Mouse (Mus musculus): ENCODE measurements around the gene Zfp51. TPM values are rescaled to one million over a fixed set of nuclear protein-coding genes. Genes with fewer than 3 reads are reported as not detected.
"Not testable (repeated sequence)": the region's sequence is repeated elsewhere in the genome, so short reads cannot be mapped to it uniquely, and the experiment has no call there.

Zfp51 gene
- 13.1 and 14.4 TPM in 2 replicates for polyA plus RNA-seq (2015; fragmentation: Nextera tagmentation; extraction: Ambion mirVana)

GRCm38 (mm10) chr17:21450138-21450704 lies at the start of gene Zfp51:
TSS of gene Zfp51 (plus strand) at chr17:21450374.
- peak within 1 kb of the TSS; percentile 88 for H3K27ac ChIP-seq
- no peaks in the 10 kb centered on the region for H3K27me3 ChIP-seq (replicated peaks)
- ATAC-seq: peak; percentile 100
- H3K4me3 ChIP-seq (replicated peaks): peak within 1 kb of the TSS; percentile 51
- H3K4me1 ChIP-seq (replicated peaks): peaks cover 2% of the 10 kb centered on the region; the same call in 1 of the 2 replicates
- H3K4me2 ChIP-seq (replicated peaks): peak within 1 kb of the TSS; percentile 63
- no peaks in the 10 kb centered on the region for H3K36me3 ChIP-seq
- no peaks in the 10 kb centered on the region for H3K9me3 ChIP-seq
- under 1% methylated on average over 26 of the region's 26 CpGs for WGBS
- peak within 1 kb of the TSS; percentile 42 for H3K9ac ChIP-seq

- H3K4me3 ChIP-seq (replicated peaks): peak within 1 kb of the TSS; percentile 41
- ATAC-seq: peak; percentile 100
- no peaks in the 10 kb centered on the region for H3K9me3 ChIP-seq
- no peaks in the 10 kb centered on the region for H3K27me3 ChIP-seq (replicated peaks)
- H3K36me3 ChIP-seq: no peaks in the 10 kb centered on the region
- WGBS: under 1% methylated on average over 22 of the region's 22 CpGs
- 0 out of 2 replicates have a peak, but pooled peaks cover 2% of the 10 kb centered on the region for H3K4me1 ChIP-seq (replicated peaks)
- H3K4me2 ChIP-seq (replicated peaks): peak within 1 kb of the TSS; percentile 69
- H3K27ac ChIP-seq: peak within 1 kb of the TSS; percentile 72
- peak within 1 kb of the TSS; percentile 36 for H3K9ac ChIP-seq
Measured at GRCm38 (mm10) chr17:21422664-21423599, 27.2 kb upstream of the Zfp51 start, which contains the start of gene Zfp54. TSS of gene Zfp54 (plus strand) at chr17:21423227.

DNA sequence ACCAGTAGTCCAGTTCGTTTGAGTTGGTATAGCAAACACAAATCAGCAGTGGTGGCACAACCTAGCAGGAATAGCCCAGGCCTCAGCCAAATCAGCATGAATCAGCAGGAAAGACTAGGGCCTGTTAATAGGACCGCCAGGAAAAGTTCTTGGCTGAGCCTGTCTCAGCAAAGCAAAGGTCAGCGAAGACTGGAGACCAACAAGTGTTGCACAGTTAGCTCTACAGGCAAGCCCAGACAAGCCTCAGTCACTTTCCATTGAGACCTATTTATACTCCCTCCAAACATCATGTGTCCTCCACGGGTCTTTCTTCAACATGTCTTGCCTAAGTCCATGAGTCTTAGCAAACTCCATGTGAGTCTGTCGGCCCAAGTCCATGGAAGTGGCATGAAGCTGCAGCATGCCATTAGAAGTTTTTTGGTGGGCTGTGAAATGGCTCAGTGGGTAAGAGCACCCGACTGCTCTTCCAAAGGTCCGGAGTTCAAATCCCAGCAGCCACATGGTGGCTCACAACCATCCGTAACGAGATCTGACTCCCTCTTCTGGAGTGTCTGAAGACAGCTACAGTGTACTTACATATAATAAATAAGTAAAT lies 11.3 kb upstream of the Zfp51 start:
- not testable (repeated sequence) for H3K4me2 ChIP-seq (replicated peaks); H3K9ac ChIP-seq; H3K4me3 ChIP-seq (replicated peaks); ATAC-seq; H3K27me3 ChIP-seq (replicated peaks); H3K27ac ChIP-seq; H3K4me1 ChIP-seq (replicated peaks); H3K9me3 ChIP-seq; H3K36me3 ChIP-seq
- WGBS: 79% methylated on average over 9 of the region's 9 CpGs

DNA sequence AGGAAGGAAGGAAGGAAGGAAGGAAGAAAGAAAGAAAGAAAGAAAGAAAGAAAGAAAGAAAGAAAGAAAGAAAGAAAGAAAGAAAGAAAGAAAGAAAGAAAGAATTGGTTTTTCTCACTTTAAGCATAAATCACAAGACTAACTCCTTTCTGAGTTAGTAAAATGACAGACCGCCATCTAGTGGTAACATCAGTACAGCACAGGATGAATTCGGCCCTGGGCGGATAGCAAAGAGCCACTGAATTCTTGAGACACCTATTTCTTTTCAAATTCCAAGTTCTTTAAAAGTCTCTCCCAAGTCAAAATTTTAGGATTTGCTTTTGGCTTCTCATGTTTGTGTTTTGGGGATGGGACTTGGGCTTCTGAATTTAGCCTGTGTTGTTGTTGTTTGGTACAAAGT lies 505 bp upstream of the Zfp51 start:
- Histone ChIP-seq H3K36me3 (no peaks in the 10 kb centered on the region), H3K4me3 (replicated peaks) (peak overlapping the region; percentile 51), H3K27ac (peak overlapping the region; percentile 88), H3K27me3 (replicated peaks) (no peaks in the 10 kb centered on the region), H3K9me3 (no peaks in the 10 kb centered on the region), H3K9ac (peak overlapping the region; percentile 28), H3K4me2 (replicated peaks) (peak overlapping the region; percentile 63), H3K4me1 (replicated peaks) (peaks cover 2% of the 10 kb centered on the region; the same call in 1 of the 2 replicates)
- WGBS: 0% methylated on average over 3 of the region's 3 CpGs
- ATAC-seq: peak; percentile 84

GRCm38 (mm10) chr17:21463550-21463949 lies 13.4 kb downstream of the Zfp51 start:
- Histone ChIP-seq H3K36me3 (peaks cover 8% of the 10 kb centered on the region; the same call in 1 of the 2 replicates), H3K4me2 (replicated peaks) (no peak overlapping the region), H3K27me3 (replicated peaks) (no peaks in the 10 kb centered on the region), H3K9ac (no peak overlapping the region), H3K4me3 (replicated peaks) (no peak overlapping the region), H3K4me1 (replicated peaks) (no peaks in the 10 kb centered on the region), H3K27ac (no peak overlapping the region), H3K9me3 (no peaks in the 10 kb centered on the region)
- 95% methylated on average over 5 of the region's 5 CpGs for WGBS
- no peak for ATAC-seq

- no peaks in the 10 kb centered on the region for H3K9me3 ChIP-seq
- no peaks in the 10 kb centered on the region for H3K27me3 ChIP-seq (replicated peaks)
- peaks cover 5% of the 10 kb centered on the region; the same call in 1 of the 2 replicates for H3K4me1 ChIP-seq (replicated peaks)
- no peak overlapping the region for H3K4me3 ChIP-seq (replicated peaks)
- H3K36me3 ChIP-seq: no peaks in the 10 kb centered on the region
- no peak overlapping the region for H3K9ac ChIP-seq
- WGBS: 41% methylated on average over 3 of the region's 3 CpGs
- no peak overlapping the region for H3K27ac ChIP-seq
- H3K4me2 ChIP-seq (replicated peaks): no peak overlapping the region
- peak; percentile 56; the same call in 1 of the 2 replicates for ATAC-seq
Measured at GRCm38 (mm10) chr17:21472032-21472652, 22.0 kb downstream of the Zfp51 start.

GRCm38 (mm10) chr17:21472653-21473307 lies 22.6 kb downstream of the Zfp51 start:
- peaks cover 5% of the 10 kb centered on the region; the same call in 1 of the 2 replicates for H3K4me1 ChIP-seq (replicated peaks)
- H3K9me3 ChIP-seq: no peaks in the 10 kb centered on the region
- H3K4me3 ChIP-seq (replicated peaks): no peak overlapping the region
- 50% methylated on average over 2 of the region's 2 CpGs for WGBS
- no peak overlapping the region for H3K9ac ChIP-seq
- no peak overlapping the region for H3K27ac ChIP-seq
- no peaks in the 10 kb centered on the region for H3K27me3 ChIP-seq (replicated peaks)
- H3K36me3 ChIP-seq: no peaks in the 10 kb centered on the region
- ATAC-seq: peak; percentile 34
- H3K4me2 ChIP-seq (replicated peaks): no peak overlapping the region

- Histone ChIP-seq H3K9ac (no peak overlapping the region), H3K9me3 (no peaks in the 10 kb centered on the region), H3K27ac (no peak overlapping the region), H3K4me1 (replicated peaks) (peaks cover 5% of the 10 kb centered on the region; the same call in 1 of the 2 replicates), H3K36me3 (no peaks in the 10 kb centered on the region), H3K4me2 (replicated peaks) (0 out of 2 replicates have a peak overlapping the region, but pooled peaks have one; percentile 5), H3K27me3 (replicated peaks) (no peaks in the 10 kb centered on the region), H3K4me3 (replicated peaks) (no peak overlapping the region)
- ATAC-seq: peak; percentile 85
- WGBS: 32% methylated on average over 14 of the region's 14 CpGs
Measured at GRCm38 (mm10) chr17:21473362-21474190, 23.4 kb downstream of the Zfp51 start.

DNA sequence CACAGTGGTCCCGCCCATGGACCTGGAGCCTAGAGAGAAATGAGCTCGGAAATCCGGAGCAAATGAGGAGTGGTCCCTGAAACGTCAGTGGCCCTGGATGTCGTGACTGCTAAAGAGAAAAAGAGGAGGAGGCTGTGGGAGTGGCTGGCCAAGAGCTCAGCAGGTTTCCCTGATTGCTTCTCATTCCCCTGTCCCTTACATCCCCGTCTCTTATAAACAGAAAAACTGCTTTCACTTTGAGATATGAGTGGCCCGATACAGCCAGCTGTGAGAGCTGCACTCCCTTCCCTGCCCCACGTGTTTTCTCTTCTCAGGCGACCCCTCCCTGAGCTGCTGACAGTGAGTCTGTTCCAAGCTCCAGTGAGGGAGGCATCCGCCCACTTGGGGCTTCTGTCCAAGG lies 24.6 kb downstream of the Zfp51 start:
- H3K4me2 ChIP-seq (replicated peaks): peak overlapping the region; percentile 43; the same call in 1 of the 2 replicates
- H3K4me1 ChIP-seq (replicated peaks); H3K9ac ChIP-seq; H3K9me3 ChIP-seq; H3K27me3 ChIP-seq (replicated peaks); ATAC-seq; H3K4me3 ChIP-seq (replicated peaks); H3K27ac ChIP-seq; H3K36me3 ChIP-seq: not testable (repeated sequence)
- WGBS: 3% methylated on average over 10 of the region's 10 CpGs

DNA sequence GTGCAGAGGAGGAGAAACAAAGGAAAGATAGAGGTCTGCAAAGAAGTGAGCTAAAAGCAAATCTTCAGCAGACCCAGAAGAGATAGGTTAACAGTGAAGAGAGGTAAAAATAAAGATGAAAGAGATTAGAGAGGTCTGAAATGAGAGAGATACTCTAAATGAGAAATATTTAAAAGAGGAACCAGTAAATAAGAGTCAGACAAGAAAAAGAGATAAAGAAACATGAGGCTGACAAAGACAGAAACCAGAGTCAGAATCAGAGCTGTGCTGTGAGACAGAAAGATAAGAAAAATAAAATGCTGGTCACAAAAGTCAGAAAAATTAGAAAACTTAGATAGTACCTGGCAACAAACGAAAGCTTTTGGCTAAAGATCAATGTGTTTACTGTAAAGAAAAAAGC lies 25.1 kb downstream of the Zfp51 start:
- not testable (repeated sequence) for H3K36me3 ChIP-seq; H3K4me3 ChIP-seq (replicated peaks); H3K27me3 ChIP-seq (replicated peaks); H3K4me2 ChIP-seq (replicated peaks); H3K4me1 ChIP-seq (replicated peaks); H3K27ac ChIP-seq; H3K9me3 ChIP-seq; ATAC-seq; H3K9ac ChIP-seq
- WGBS: 42% methylated on average over 1 of the region's 1 CpGs

DNA sequence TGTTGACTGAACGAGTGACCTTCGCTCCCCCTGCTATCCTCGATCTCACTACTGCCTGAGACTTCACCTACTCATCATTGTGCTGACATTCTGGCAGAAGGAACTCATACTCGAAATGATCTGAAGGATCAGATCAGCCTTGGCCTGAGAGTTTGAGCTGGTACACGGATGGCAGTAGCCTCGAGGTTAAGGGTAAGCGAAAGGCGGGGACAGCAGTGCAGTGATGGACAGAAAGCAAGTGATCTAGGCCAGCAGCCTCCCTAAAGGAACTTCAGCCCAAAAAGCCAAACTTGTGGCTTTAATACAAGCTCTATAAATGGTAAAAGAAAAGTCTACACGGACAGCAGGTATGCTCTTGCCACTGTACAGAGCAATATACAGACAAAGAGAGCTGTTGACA lies 26.2 kb downstream of the Zfp51 start:
- not testable (repeated sequence) for H3K9me3 ChIP-seq; H3K36me3 ChIP-seq; H3K27ac ChIP-seq; H3K9ac ChIP-seq; H3K27me3 ChIP-seq (replicated peaks); H3K4me2 ChIP-seq (replicated peaks); H3K4me1 ChIP-seq (replicated peaks); ATAC-seq; H3K4me3 ChIP-seq (replicated peaks)
- 74% methylated on average over 5 of the region's 9 CpGs for WGBS

Data from intestine, embryonic 15.5 days (tissue).